Mouse (Mus musculus) limb, embryonic 10.5 days (tissue): ENCODE measurements around the gene Aida. TPM values are rescaled to one million over a fixed set of nuclear protein-coding genes. Genes with fewer than 3 reads are reported as not detected.
A peak's percentile ranks its signal among the peaks of the same experiment; 100 is the strongest.

ENCODE experiments used
- DNase-seq: peaks from one replicate; pipeline ENCODE4 v3.0.0-alpha.2; 2017; ENCODE audit warnings: low spot score
- H3K27ac ChIP-seq: fragments of 300-500 bp; sonication (generic); 2 replicates; pipeline ENCODE4 v1.5.1; 2016; ENCODE audit warnings: mild to moderate bottlenecking
- H3K27me3 ChIP-seq: fragments of 300-500 bp; sonication (generic); 2 replicates; pipeline ENCODE4 v1.6.1; 2016; ENCODE audit warnings: low read depth, mild to moderate bottlenecking; ENCODE audit not compliant: poor library complexity, severe bottlenecking
- H3K36me3 ChIP-seq: fragments of 300-500 bp; sonication (generic); 2 replicates; pipeline ENCODE4 v1.6.1; 2016; ENCODE audit warnings: mild to moderate bottlenecking, moderate library complexity
- H3K4me1 ChIP-seq: fragments of 300-500 bp; sonication (generic); 2 replicates; pipeline ENCODE4 v1.6.1; 2016
- H3K4me3 ChIP-seq: fragments of 300-500 bp; sonication (generic); 2 replicates; pipeline ENCODE4 v1.5.1; 2016; ENCODE audit warnings: mild to moderate bottlenecking, moderate library complexity
- H3K9me3 ChIP-seq: fragments of 300-500 bp; sonication (generic); replicated peaks from 2 replicates; pipeline ENCODE4 v1.6.1; 2016; ENCODE audit warnings: mild to moderate bottlenecking
- WGBS: fragments of 180-500 bp; shearing (Covaris S2); methylation state at CpG from one replicate; pipeline ENCODE4 v1.1.7; 2016; 5-methylcytosine and 5-hydroxymethylcytosine counted together
- polyA plus RNA-seq: library from polyadenylated mRNA; unstranded; fragments of >200 nt; fragmentation: Nextera tagmentation; extraction: Ambion mirVana; gene quantifications from 2 replicates; pipeline ENCODE4 v1.2.1, GENCODE M21; 2016

Gene Aida
- polyA plus RNA-seq: 45.1 and 45.7 TPM in 2 replicates

DNA sequence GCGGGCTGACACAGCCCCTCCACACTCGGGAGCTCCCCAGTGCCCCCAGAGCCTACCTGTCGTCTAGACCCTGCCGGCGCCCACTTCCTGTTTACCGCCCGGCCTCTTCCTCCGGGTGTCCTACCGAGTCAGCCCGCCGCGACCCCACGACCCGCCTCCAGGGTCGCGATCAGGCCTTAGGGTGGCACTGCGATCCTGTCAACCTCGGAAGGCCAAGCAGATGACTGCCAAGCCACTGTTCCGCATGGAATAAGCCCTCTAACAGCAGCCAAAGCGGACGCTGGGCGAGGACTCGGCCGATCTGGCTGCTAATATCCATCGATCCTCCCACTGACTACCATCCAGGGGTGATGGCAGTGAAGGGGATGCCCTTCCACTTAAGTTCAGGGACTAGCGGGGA is at the start of gene Aida:
Gene Aida, plus strand, starts transcription at position 126 of the 400 bp plus-strand sequence.
- DNase-seq: peak; percentile 72
- Histone ChIP-seq H3K36me3 (peaks cover 25% of the 10 kb centered on the region), H3K9me3 (no peaks in the 10 kb centered on the region), H3K4me1 (no peaks in the 10 kb centered on the region), H3K27me3 (no peaks in the 10 kb centered on the region), H3K27ac (peak within 1 kb of the TSS; percentile 79), H3K4me3 (peak within 1 kb of the TSS; percentile 60)
- WGBS: under 1% methylated on average over 26 of the region's 26 CpGs

DNA sequence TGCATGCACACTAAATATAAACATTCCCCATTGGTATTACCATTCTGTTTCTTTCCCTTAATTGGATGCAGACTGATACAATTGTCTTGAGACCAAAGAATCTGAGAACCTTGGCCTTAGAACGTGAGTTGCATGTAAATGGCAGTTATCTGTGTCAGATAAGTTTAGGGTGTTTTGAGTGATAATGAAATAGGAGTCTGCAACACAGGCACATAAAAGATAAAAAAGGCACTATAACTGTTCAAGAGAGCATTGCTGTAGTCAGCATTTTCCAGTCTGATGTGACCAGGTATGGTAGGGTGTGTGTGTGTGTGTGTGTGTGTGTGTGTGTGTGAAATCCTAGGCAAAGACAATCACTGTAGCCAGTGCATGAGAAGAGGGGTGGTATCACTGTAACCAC is 48.2 kb upstream of the Aida start:
- Histone ChIP-seq H3K4me3 (no peak overlapping the region), H3K9me3 (no peaks in the 10 kb centered on the region), H3K27ac (no peak overlapping the region), H3K27me3 (no peaks in the 10 kb centered on the region), H3K4me1 (peaks cover 17% of the 10 kb centered on the region), H3K36me3 (no peaks in the 10 kb centered on the region)
- WGBS: 63% methylated on average over 1 of the region's 1 CpGs
- no peak for DNase-seq

DNA sequence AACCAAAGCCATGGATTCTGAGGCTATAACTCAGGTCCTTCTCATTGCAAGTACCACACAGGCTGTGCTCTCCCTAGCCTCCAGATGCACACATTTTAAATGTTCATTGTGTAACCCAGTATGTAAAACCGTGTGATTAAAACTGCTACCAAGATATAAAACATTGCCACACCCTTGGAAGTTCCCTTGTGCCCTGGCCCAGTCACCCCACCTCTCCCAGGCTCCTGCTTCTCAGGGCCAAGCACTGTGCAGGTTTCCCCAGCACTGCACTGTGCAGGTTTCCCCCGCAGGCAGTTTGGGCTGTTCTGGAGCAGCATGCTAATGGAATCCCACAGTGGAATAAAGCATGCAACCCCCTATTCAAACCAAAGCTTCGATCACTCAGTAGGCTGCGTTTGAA is 45.8 kb upstream of the Aida start:
- no peak overlapping the region for H3K4me3 ChIP-seq
- H3K9me3 ChIP-seq: no peaks in the 10 kb centered on the region
- 0 out of 2 replicates have a peak overlapping the region, but pooled peaks have one; percentile 14 for H3K27ac ChIP-seq
- H3K36me3 ChIP-seq: no peaks in the 10 kb centered on the region
- 81% methylated on average over 4 of the region's 4 CpGs for WGBS
- peaks cover 17% of the 10 kb centered on the region for H3K4me1 ChIP-seq
- no peaks in the 10 kb centered on the region for H3K27me3 ChIP-seq
- no peak for DNase-seq

DNA sequence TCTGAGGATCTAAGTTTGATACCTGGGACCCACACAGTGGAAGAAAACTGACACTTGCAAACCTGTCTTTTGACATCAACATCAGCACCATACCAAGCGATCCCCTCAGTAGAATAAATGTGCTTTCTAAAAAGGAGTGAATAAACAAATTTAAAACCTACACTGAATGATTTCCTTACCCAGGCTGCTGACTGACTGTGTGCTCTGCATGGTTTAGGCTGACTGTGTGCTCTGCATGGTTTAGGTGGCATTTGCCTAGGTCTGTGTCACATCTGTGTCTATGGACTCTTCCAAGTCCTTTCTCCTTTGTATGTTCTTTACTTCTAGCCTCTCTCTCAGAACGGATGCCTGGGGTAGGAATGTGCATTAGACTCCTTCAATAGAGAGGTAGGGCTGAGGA is 44.6 kb upstream of the Aida start:
- 76% methylated on average over 2 of the region's 2 CpGs for WGBS
- H3K9me3 ChIP-seq: no peaks in the 10 kb centered on the region
- no peak overlapping the region for H3K4me3 ChIP-seq
- H3K27ac ChIP-seq: no peak overlapping the region
- H3K4me1 ChIP-seq: peaks cover 17% of the 10 kb centered on the region
- no peak for DNase-seq
- H3K36me3 ChIP-seq: no peaks in the 10 kb centered on the region
- no peaks in the 10 kb centered on the region for H3K27me3 ChIP-seq

DNA sequence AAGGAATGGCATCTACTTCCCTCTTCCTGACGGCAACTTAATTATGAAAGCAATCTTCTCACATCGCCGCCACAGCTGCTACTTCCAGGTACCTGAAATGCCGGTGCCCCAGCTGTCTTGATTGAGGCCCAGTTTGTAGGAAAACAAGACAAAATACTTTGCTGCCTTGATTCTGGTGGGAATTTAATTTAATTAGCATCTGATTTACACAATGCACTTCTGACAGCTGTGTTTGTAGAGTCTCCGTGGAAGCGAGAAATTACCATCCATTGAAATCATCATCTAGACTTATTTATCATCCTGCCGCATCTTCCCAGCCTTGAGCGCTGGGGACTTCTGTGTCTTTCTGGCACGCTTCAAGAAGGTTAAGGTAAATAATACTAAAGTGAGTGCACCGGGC is 43.8 kb upstream of the Aida start:
- 58% methylated on average over 10 of the region's 10 CpGs for WGBS
- Histone ChIP-seq H3K27ac (no peak overlapping the region), H3K36me3 (no peaks in the 10 kb centered on the region), H3K4me3 (no peak overlapping the region), H3K9me3 (no peaks in the 10 kb centered on the region), H3K4me1 (peaks cover 17% of the 10 kb centered on the region), H3K27me3 (no peaks in the 10 kb centered on the region)
- DNase-seq: no peak

DNA sequence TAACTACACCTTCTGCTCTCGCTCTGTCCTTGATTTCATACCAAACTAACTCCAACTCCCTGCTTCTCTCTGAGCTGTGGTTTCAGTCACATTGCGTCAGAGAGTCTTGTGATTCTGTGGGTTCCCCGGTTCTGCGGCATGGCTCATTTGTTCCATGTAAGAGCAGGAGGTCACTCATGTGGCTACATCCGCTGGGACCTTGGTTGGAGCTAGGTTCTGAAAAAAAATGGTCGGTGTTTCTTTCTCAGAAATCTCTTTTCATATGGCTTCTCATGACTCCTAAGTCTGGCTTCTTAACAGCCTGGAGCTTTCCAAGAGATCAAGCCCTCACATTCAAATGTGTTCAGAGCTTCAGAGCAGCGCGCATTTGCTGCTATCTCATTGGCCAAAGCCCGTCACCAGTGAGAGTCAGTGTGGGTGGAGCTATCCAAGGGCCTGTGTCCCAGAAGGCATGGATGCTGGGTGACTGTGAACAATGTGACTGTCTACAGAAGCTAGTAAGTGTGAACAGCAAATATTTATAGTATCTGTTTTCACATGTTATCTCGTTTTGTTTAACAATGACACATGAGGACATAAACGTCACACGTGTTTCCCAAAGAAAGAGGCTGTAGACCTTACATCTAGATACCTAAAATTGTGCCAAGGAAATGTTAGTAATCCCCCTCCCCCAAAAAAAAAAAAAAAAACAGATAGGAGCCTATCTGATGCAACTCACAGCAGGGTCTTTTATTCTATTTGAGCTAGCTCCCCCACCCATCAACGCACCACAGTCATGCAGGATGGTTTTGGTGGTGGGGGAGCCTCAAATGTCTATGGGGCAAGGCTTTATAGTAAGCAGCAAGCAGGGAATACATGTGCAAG is 32.0 kb upstream of the Aida start:
- Histone ChIP-seq H3K9me3 (no peaks in the 10 kb centered on the region), H3K4me1 (peaks cover 8% of the 10 kb centered on the region), H3K27ac (no peak overlapping the region), H3K4me3 (no peak overlapping the region), H3K36me3 (no peaks in the 10 kb centered on the region), H3K27me3 (no peaks in the 10 kb centered on the region)
- 83% methylated on average over 13 of the region's 13 CpGs for WGBS
- DNase-seq: no peak

DNA sequence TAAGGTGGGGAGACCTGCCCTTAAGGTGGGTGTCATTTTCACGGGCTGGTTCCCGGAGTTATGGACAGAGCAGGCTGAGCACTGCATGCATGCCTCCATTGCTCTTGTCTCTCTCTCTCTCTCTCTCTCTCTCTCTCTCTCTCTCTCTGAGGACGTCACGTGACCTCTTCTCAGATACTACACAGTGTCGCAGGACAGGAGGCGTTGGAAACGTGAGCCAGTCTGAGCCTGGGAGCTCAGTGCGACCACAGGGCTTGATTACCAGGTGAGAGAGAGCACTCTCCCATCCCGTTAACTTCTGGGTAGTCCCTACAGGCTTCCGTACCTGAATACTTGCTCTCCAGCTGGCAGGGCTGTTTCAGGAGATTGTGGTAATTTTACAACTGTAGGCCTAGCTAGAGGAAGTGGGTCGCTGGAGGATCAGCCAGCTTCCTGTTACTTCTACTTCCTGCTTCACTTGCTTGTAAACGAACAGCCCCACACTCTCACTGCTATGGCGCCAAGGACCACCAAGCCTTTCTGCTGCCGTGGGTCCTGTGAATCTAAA is 30.4 kb upstream of the Aida start:
- 67% methylated on average over 14 of the region's 14 CpGs for WGBS
- DNase-seq: no peak
- no peak overlapping the region for H3K4me3 ChIP-seq
- H3K27me3 ChIP-seq: no peaks in the 10 kb centered on the region
- H3K27ac ChIP-seq: peak overlapping the region; percentile 37
- H3K4me1 ChIP-seq: peaks cover 8% of the 10 kb centered on the region
- no peaks in the 10 kb centered on the region for H3K36me3 ChIP-seq
- H3K9me3 ChIP-seq: no peaks in the 10 kb centered on the region

DNA sequence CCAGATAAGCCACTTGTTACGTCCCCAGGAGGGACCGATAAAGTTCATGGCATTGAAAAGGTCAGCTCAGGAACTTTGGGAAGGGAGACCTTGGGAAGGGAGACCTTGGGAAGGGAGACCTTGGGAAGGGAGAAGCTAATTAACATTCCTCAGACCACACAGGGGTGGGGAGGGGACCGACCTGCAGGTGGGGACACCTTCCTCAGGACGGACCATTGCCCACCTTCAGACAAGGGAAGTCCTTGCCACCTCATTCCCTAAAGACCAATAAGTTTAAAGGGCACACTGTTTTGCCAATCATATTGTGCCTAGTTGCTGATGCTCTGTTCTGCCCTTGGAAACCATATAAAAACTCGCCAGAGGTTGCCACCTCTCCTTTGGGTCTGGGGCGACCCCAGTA is 28.7 kb upstream of the Aida start:
- H3K36me3 ChIP-seq: no peaks in the 10 kb centered on the region
- H3K4me3 ChIP-seq: no peak overlapping the region
- no peak overlapping the region for H3K27ac ChIP-seq
- H3K27me3 ChIP-seq: no peaks in the 10 kb centered on the region
- H3K4me1 ChIP-seq: peaks cover 8% of the 10 kb centered on the region
- WGBS: 82% methylated on average over 6 of the region's 6 CpGs
- no peaks in the 10 kb centered on the region for H3K9me3 ChIP-seq
- DNase-seq: no peak

DNA sequence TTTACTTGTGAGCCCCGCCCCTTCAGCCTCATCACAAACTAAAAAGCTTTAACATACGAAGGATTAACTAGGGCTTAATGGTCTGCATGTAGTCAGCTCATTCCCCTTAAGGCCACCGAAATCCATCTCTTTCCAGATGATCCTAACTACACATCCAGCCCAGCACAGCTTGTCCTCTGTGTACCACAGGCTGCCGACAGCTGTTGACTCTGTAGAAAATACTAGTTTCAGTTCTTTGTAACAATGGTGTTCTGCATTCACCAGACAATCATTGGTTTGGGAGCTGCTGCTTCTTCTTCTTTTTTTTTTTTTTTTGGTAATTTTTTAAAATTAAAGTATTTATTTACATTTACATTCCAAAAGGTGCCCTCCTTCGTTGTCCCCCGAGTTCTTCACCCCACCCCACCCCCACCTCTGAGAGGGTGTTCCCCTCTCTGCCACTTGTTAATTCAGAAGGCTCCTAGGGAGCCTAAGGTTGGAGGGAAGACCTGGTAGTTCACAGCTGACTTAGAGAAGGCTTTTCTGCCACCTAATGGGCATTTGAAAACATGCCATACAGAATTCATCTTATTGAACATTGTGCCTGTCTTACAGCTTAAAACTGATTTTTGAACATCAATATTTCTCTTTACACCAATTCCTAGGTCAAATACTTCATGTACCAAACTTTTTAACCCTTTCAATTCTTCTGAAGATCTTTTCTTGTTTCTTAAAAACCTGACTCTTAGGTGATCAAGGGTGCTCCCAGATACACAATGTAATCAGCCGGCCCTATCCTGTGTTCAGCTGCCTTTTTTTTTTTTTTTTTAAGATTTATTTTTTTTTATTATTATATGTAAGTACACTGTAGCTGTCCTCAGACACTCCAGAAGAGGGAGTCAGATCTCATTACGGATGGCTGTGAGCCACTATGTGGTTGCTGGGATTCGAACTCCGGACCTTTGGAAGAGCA is 23.2 kb upstream of the Aida start:
- Histone ChIP-seq H3K27me3 (no peaks in the 10 kb centered on the region), H3K9me3 (no peaks in the 10 kb centered on the region), H3K4me3 (no peak overlapping the region), H3K36me3 (peaks cover 16% of the 10 kb centered on the region), H3K4me1 (no peaks in the 10 kb centered on the region), H3K27ac (no peak overlapping the region)
- WGBS: 64% methylated on average over 10 of the region's 10 CpGs
- no peak for DNase-seq

DNA sequence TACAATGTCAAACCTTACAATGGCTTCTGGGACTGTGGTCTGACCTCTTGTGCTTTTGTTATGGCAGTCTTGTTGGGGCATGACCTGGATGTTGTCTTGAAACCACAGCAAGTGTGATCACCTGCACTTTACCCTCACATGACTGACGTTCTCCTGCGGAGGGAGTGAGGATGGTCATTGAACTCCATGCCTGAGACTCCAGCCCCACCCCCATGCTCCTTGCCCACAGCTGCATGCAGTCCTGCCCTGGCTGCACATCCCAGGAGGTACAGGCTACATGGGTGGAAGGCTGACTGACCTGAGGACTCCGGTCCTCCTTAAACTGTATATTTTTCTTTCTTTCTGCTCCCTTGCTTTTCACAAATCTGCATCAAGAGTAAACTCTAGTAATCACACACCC is 22.0 kb upstream of the Aida start:
- H3K4me3 ChIP-seq: no peak overlapping the region
- peaks cover 27% of the 10 kb centered on the region for H3K36me3 ChIP-seq
- no peaks in the 10 kb centered on the region for H3K4me1 ChIP-seq
- DNase-seq: no peak
- H3K9me3 ChIP-seq: no peaks in the 10 kb centered on the region
- WGBS: 77% methylated on average over 3 of the region's 3 CpGs
- H3K27ac ChIP-seq: no peak overlapping the region
- no peaks in the 10 kb centered on the region for H3K27me3 ChIP-seq

DNA sequence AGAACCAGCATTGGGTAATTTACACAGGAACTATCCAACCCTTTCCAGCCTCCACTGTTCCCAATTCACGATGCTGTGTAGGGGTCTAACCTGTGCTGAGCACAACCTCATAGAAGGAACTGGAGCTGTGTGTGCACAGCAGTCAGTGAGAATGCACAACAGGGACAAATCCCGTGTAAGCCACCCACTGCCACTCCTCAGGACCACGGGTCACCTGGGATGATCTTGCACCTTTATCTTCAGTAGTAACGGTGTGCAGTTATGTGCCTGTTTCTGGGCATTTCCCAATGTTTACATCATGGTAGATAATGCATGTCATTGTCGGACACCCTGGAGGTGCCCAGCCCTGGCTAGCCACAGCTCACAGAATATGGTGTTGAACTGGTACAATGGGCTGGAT is 20.6 kb upstream of the Aida start:
- H3K9me3 ChIP-seq: no peaks in the 10 kb centered on the region
- no peak overlapping the region for H3K27ac ChIP-seq
- DNase-seq: no peak
- H3K4me3 ChIP-seq: no peak overlapping the region
- no peaks in the 10 kb centered on the region for H3K4me1 ChIP-seq
- peaks cover 41% of the 10 kb centered on the region for H3K36me3 ChIP-seq
- H3K27me3 ChIP-seq: no peaks in the 10 kb centered on the region
- 86% methylated on average over 5 of the region's 5 CpGs for WGBS

DNA sequence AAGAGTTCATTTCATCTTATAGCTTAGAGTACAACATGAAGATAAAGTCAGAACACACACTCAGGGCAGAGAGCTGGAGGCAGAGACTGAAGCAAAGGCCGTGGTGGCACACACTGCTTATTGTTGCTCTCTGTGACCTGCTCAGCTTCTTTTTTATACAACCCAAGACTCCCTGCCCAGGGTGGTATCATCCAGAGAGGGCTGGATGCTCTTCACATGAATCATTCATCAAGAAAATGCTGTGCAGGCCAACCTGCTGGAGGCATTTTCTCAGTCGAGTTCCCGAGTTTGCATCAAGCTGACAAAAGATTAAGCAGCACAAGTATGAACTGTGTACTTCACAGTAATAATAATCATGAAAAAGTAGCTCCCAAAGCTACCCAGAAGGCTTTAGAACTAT is 8.0 kb upstream of the Aida start:
- Histone ChIP-seq H3K9me3 (no peaks in the 10 kb centered on the region), H3K27me3 (no peaks in the 10 kb centered on the region), H3K4me3 (no peak overlapping the region), H3K4me1 (no peaks in the 10 kb centered on the region), H3K27ac (no peak overlapping the region), H3K36me3 (peaks cover 98% of the 10 kb centered on the region)
- 95% methylated on average over 3 of the region's 3 CpGs for WGBS
- no peak for DNase-seq

DNA sequence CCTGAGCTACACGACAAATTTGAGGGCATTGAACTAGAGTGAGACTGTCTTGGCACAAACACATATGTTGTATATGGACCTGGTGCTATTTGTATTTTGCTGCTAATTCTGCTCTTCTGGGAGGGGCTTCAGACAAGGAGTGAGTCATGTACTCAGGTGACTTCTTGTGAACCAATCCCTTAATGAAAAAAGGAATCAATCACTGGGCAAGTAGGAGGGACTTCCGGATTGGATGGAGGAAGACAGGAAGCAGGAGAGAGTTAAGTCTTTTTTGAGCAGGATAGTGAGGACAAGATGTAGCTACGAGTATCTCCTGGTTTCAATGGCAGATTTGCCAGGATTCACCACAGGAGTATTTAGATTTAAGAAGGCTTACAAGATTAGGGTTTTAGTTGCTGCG is 6.8 kb upstream of the Aida start:
- H3K4me3 ChIP-seq: no peak overlapping the region
- H3K9me3 ChIP-seq: no peaks in the 10 kb centered on the region
- no peaks in the 10 kb centered on the region for H3K4me1 ChIP-seq
- H3K36me3 ChIP-seq: peaks cover 94% of the 10 kb centered on the region
- WGBS: 91% methylated on average over 4 of the region's 4 CpGs
- no peaks in the 10 kb centered on the region for H3K27me3 ChIP-seq
- no peak for DNase-seq
- no peak overlapping the region for H3K27ac ChIP-seq
